Mouse (Mus musculus) embryonic fibroblast, embryonic 13.5 days (primary cell): Measurements from ENCODE around the gene Lbhd2.

Experiments
- CTCF ChIP-seq: IDR thresholded peaks from 2 replicates; pipeline ENCODE4 v1.5.1; 2011; ENCODE audit warnings: mild to moderate bottlenecking, control low read depth, low read length, moderate library complexity, borderline replicate concordance; ENCODE audit not compliant: insufficient read depth
- POLR2A ChIP-seq: IDR thresholded peaks from 2 replicates; pipeline ENCODE4 v1.6.1; 2011; ENCODE audit warnings: low read depth, mild to moderate bottlenecking, control low read depth, low read length, moderate library complexity

DNA sequence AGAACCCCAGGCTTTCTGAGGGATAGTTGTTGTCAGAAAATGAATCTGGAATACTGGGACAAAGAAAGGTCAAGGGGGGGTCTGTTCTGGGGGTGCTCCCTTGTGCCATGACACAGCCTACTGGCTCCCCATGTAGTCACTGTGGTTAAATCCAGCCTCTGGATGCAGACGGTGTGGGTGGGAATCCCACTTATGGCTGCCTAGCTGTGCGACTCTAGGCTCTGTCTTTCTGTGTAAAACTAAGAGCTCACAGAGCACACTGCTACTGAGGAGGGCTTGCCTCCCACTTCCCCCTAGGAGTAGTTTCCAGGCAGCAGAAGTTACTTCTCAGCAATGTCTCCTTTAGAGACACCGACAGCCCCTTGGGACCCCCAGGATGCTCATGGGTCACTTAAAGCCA is 29.6 kb downstream of the Lbhd2 start:
- TF ChIP-seq CTCF, result no peak
- TF ChIP-seq POLR2A, result no peak
